Mouse (Mus musculus): ENCODE results near the gene Sh3gl3.

DNA sequence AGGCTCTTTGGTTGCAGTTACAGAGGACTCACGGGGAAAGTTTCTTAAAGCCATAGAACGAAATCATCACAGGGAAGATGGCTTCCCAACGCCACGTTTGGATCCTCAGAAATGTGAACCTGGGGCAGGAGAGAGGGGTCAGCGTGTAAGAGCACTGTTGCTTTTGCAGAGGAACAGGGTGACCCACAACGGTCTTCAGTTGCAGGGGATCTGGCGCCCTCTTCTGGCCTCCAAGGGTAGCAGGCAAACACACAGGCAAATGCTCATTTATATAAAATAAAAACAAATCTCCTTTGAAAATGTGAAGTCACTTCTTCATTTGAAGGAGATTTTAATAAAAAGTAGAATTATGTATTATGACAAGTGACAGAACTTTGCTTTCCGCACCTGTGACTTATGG lies 89.5 kb downstream of the Sh3gl3 start:
- TF ChIP-seq CTCF (IDR thresholded peaks at IDR 0.05; ENCODE audit: borderline replicate concordance, control insufficient read depth, extremely low read depth, insufficient read depth, low read length, poor library complexity) = peak; percentile 78; the same call in 1 of the 2 replicates
- TF ChIP-seq POLR2A (IDR thresholded peaks at IDR 0.05; ENCODE audit: control insufficient read depth, extremely low read depth, insufficient read depth, low read length, poor library complexity) = no peak

Data from thymus, adult 2 months (tissue).